Mouse (Mus musculus) stomach, postnatal 0 days (tissue): ENCODE data around the gene Pofut1.

Experiments used
- CTCF ChIP-seq: IDR thresholded peaks from 2 replicates; pipeline ENCODE4 v1.5.1; 2016; ENCODE audit warnings: antibody characterized with exemption, low read depth, mild to moderate bottlenecking, moderate library complexity
- EP300 ChIP-seq: optimal IDR thresholded peaks from 2 replicates; pipeline ENCODE3; 2016; ENCODE audit warnings: antibody characterized with exemption

GRCm38 (mm10) chr2:153305240-153305639, 63.9 kb downstream of the Pofut1 start:
- TF ChIP-seq CTCF: no peak
- no peak for TF ChIP-seq EP300
